Mouse (Mus musculus) small intestine, adult 2 months (tissue): ENCODE measurements around the gene Gimap7.

ENCODE experiments used
- CTCF ChIP-seq: fragments of 200-500 bp; IDR thresholded peaks from 2 replicates; pipeline ENCODE4 v1.5.1; 2012; ENCODE audit warnings: low read depth, mild to moderate bottlenecking, control low read depth, inconsistent platforms, low read length, moderate library complexity, mixed read lengths; ENCODE audit not compliant: insufficient replicate concordance, insufficient read length; ENCODE audit errors: extremely low read depth
- POLR2A ChIP-seq: fragments of 200-500 bp; IDR thresholded peaks from 2 replicates; pipeline ENCODE4 v1.6.1; 2012; ENCODE audit warnings: low read depth, mild to moderate bottlenecking, control low read depth, inconsistent platforms, low read length, moderate library complexity

GRCm38 (mm10) chr6:48737053-48737452 lies 18.6 kb downstream of the Gimap7 start:
- TF ChIP-seq POLR2A (no peak), CTCF (no peak)
